Mouse (Mus musculus) forebrain, postnatal 0 days (tissue): ENCODE results near the gene Wdr73. TPM values are rescaled to one million over a fixed set of nuclear protein-coding genes. Genes with fewer than 3 reads are reported as not detected.

ENCODE experiments used
- ATAC-seq: fragments of 200-750 bp; cut with Nextera tagmentation; 2 replicates; pipeline ENCODE4 v1.8.0; 2017; ENCODE audit warnings: mild to moderate bottlenecking, moderate library complexity
- DNase-seq: peaks from one replicate; pipeline ENCODE4 v3.0.0-alpha.2; 2015
- H3K27ac ChIP-seq: fragments of 300-500 bp; sonication (generic); 2 replicates; pipeline ENCODE4 v1.5.1; 2014; ENCODE audit warnings: low read depth, mild to moderate bottlenecking, antibody characterized with exemption, low read length, moderate library complexity, mixed read lengths
- H3K27me3 ChIP-seq: fragments of 300-500 bp; sonication (generic); 2 replicates; pipeline ENCODE4 v1.6.1; 2014; ENCODE audit warnings: mild to moderate bottlenecking, low read length, mixed read lengths; ENCODE audit not compliant: insufficient read depth
- H3K36me3 ChIP-seq: fragments of 300-500 bp; sonication (generic); 2 replicates; pipeline ENCODE4 v1.6.1; 2014; ENCODE audit warnings: mild to moderate bottlenecking, moderate library complexity; ENCODE audit not compliant: insufficient read depth
- H3K4me1 ChIP-seq: fragments of 300-500 bp; sonication (generic); 2 replicates; pipeline ENCODE4 v1.6.1; 2014; ENCODE audit warnings: antibody characterized with exemption; ENCODE audit not compliant: insufficient read depth
- H3K4me2 ChIP-seq: fragments of 300-500 bp; sonication (generic); 2 replicates; pipeline ENCODE4 v1.6.1; 2014; ENCODE audit warnings: low read depth, mild to moderate bottlenecking, moderate library complexity
- H3K4me3 ChIP-seq: fragments of 300-500 bp; sonication (generic); 2 replicates; pipeline ENCODE4 v1.5.1; 2014; ENCODE audit warnings: low read depth, low read length, mixed read lengths
- H3K9ac ChIP-seq: fragments of 300-500 bp; sonication (generic); 2 replicates; pipeline ENCODE4 v1.6.1; 2014; ENCODE audit warnings: mild to moderate bottlenecking
- H3K9me3 ChIP-seq: fragments of 300-500 bp; sonication (generic); 2 replicates; pipeline ENCODE4 v1.6.1; 2016; ENCODE audit warnings: low read length
- CTCF ChIP-seq: sonication (generic); IDR thresholded peaks from 2 replicates; pipeline ENCODE4 v1.5.1; 2016; ENCODE audit warnings: antibody characterized with exemption, control low read depth, low read depth
- WGBS: fragments of 180-500 bp; shearing (Covaris S2); extraction: QIAGEN DNeasy Blood & Tissue Kit; methylation state at CpG from one replicate; pipeline ENCODE4 v1.1.7; 2014; 5-methylcytosine and 5-hydroxymethylcytosine counted together
- polyA plus RNA-seq: library from polyadenylated mRNA; unstranded; fragments of >200 nt; fragmentation: Nextera tagmentation; extraction: Ambion mirVana; gene quantifications from 2 replicates; pipeline ENCODE4 v1.2.1, GENCODE M21; 2015
- total RNA-seq: library from RNA; depleted of rRNA; stranded (reverse); fragments of >200 nt; gene quantifications from 2 replicates; pipeline ENCODE4 v1.2.3, GENCODE M21; 2014

Gene Wdr73
- total and polyA plus RNA-seq, 2 experiments from 2014 or later, result 41.2 to 54.0 TPM

DNA sequence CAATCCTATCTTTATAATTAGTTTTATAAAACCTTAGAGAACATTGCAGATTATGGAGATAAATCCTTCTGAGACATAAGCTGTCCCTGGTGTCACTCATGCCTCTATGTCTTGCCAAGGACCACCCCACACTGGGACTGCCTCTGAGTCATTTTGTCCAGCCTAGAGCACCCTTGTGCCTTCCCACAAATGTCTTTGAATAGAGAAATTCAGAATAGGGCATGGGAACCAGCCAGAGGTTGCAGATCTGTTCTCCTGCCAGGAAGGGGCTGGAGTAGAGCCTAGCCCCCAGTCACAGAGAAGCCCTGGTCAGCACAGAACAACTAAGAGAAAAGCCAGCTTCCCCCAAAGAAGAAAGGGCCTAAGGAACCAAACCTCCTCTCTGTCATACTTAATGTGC lies 45.8 kb downstream of the Wdr73 start:
- DNase-seq, result peak; percentile 22

DNA sequence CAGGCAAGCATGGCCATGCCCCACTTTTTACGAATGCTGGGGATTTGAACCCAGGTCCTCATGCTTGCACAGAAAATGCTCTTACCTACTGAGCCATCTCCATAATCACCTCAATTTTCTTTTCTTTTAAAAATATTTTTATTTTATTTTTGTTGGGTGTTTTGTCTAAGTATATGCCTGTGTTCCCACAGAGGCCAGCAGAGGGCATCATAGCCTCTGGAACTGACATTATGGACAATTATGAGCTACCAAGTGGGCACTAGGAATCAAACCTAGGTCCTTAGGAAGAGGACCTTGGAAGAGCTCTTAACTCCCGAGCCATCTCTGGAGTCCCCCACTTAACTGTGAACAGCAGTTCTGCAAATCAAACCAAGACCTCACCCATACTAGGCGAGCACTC lies 47.9 kb downstream of the Wdr73 start:
- Histone ChIP-seq H3K27ac (no peak overlapping the region), H3K9me3 (no peaks in the 10 kb centered on the region), H3K4me2 (no peak overlapping the region), H3K27me3 (no peaks in the 10 kb centered on the region), H3K4me3 (no peak overlapping the region), H3K9ac (no peak overlapping the region), H3K36me3 (no peaks in the 10 kb centered on the region), H3K4me1 (no peaks in the 10 kb centered on the region)
- ATAC-seq, result no peak
- WGBS, result 98% methylated on average over 3 of the region's 3 CpGs
- TF ChIP-seq CTCF, result no peak
- DNase-seq, result no peak

More for the DNA sequence above, 45.8 kb downstream of the Wdr73 start:
- ATAC-seq, result peak; percentile 38
- peaks cover 4% of the 10 kb centered on the region; the same call in 1 of the 2 replicates for H3K4me1 ChIP-seq
- no peak overlapping the region for H3K4me2 ChIP-seq
- H3K27ac ChIP-seq, result no peak overlapping the region; the same call in 1 of the 2 replicates
- H3K36me3 ChIP-seq, result no peaks in the 10 kb centered on the region
- no peaks in the 10 kb centered on the region for H3K9me3 ChIP-seq
- no peak for TF ChIP-seq CTCF
- no peaks in the 10 kb centered on the region for H3K27me3 ChIP-seq
- no peak overlapping the region for H3K9ac ChIP-seq
- H3K4me3 ChIP-seq, result no peak overlapping the region

DNA sequence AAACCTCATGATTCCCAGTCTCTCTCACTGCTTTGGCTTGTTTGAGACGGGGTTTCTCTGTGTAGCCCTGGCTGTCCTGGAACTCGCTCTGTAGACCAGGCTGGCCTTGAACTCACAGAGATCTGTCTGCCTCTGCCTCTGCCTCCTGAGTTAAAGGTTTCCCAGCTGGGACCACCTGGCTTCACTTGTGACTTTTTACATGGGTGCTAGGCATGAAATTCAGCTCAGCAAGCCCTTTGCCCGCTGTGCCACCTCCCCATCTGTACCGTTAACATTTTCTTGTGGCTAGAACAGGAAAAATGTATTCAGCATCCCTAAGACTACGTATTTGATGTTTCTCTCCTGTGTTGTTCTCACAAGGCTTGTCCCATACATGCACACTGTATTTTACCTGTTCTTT lies 50.5 kb downstream of the Wdr73 start:
- no peaks in the 10 kb centered on the region for H3K9me3 ChIP-seq
- 87% methylated on average over 5 of the region's 5 CpGs for WGBS

DNA sequence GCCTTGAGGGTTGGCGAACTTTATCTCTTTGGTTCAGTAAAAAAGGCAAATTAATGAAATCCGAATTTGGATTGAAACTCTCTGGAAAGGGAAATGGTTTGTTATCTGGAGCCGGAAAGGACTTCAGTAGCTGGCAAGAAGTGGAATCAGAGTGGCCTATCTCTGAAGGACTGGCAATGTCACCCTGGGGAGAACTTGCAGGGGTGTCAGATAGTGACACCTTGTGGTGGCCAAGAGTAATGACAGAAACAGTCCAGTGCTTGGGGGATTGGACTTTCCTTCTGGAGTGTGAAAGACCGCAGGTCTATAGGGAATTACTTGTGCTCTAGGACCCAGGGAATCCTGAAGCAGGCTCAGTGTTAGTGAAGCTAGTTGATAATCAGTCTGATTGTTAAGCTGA lies 51.4 kb downstream of the Wdr73 start:
- no peak overlapping the region for H3K4me3 ChIP-seq
- H3K4me1 ChIP-seq, result no peaks in the 10 kb centered on the region
- H3K9me3 ChIP-seq, result no peaks in the 10 kb centered on the region
- no peak overlapping the region for H3K27ac ChIP-seq
- DNase-seq, result peak; percentile 79
- TF ChIP-seq CTCF, result peak; percentile 93
- no peak overlapping the region for H3K4me2 ChIP-seq
- WGBS, result 31% methylated on average over 4 of the region's 4 CpGs
- no peaks in the 10 kb centered on the region for H3K27me3 ChIP-seq
- no peak overlapping the region for H3K9ac ChIP-seq
- peak; percentile 72 for ATAC-seq
- H3K36me3 ChIP-seq, result no peaks in the 10 kb centered on the region

More for the DNA sequence above, 50.5 kb downstream of the Wdr73 start:
- Histone ChIP-seq H3K4me3 (no peak overlapping the region), H3K36me3 (no peaks in the 10 kb centered on the region), H3K27me3 (no peaks in the 10 kb centered on the region), H3K27ac (no peak overlapping the region), H3K4me1 (no peaks in the 10 kb centered on the region), H3K4me2 (no peak overlapping the region), H3K9ac (no peak overlapping the region)
- no peak for TF ChIP-seq CTCF
- DNase-seq (no peak), ATAC-seq (no peak)

DNA sequence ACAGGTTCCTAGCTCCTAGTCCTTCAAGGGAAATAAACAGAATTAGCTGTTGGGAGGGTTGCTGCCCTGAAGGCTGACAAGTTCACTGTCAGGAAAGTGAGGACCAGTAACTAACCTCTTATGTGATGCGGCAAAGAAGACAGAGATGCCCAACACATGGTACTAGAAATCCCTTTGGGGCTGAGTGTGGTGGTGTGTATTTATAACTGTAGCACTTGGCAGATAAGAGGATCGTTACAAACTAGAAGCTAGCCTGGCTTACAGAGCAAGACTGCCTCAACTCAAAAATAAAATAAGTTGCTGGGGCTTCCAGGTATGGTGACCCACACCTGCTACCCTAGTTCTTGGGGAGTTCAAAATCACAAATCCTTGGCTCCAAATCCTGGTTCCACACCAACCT lies 51.8 kb downstream of the Wdr73 start:
- Histone ChIP-seq H3K27ac (no peak overlapping the region), H3K9me3 (no peaks in the 10 kb centered on the region), H3K4me2 (no peak overlapping the region), H3K4me1 (no peaks in the 10 kb centered on the region), H3K9ac (no peak overlapping the region), H3K27me3 (no peaks in the 10 kb centered on the region), H3K36me3 (no peaks in the 10 kb centered on the region), H3K4me3 (no peak overlapping the region)
- DNase-seq, result no peak
- no peak for TF ChIP-seq CTCF
- ATAC-seq, result no peak
- 82% methylated on average over 2 of the region's 2 CpGs for WGBS

DNA sequence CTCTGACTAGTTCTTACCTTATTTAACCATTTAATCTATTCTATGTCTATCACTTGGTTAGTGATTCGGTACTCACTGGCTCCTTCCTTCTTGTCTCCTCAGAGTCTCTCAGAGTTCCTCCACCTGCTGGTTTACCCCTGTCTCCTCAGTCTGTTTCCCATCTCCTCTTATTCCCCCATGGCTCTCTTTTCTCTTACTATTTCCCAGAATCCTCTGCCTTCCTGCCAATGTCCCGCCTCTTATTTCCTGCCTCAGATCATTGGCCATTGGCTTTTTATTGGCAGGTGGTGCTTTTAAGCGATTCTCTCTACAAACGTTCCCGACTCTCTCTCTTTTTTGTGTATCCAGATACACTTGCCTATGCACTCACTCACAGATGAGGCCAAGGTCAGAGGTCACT lies 54.4 kb downstream of the Wdr73 start:
- Histone ChIP-seq H3K36me3 (no peaks in the 10 kb centered on the region), H3K4me1 (no peaks in the 10 kb centered on the region), H3K4me2 (no peak overlapping the region), H3K27ac (no peak overlapping the region), H3K27me3 (no peaks in the 10 kb centered on the region), H3K9ac (no peak overlapping the region), H3K9me3 (no peaks in the 10 kb centered on the region), H3K4me3 (no peak overlapping the region)
- TF ChIP-seq CTCF, result no peak
- WGBS, result 89% methylated on average over 5 of the region's 5 CpGs
- ATAC-seq (no peak), DNase-seq (no peak)

DNA sequence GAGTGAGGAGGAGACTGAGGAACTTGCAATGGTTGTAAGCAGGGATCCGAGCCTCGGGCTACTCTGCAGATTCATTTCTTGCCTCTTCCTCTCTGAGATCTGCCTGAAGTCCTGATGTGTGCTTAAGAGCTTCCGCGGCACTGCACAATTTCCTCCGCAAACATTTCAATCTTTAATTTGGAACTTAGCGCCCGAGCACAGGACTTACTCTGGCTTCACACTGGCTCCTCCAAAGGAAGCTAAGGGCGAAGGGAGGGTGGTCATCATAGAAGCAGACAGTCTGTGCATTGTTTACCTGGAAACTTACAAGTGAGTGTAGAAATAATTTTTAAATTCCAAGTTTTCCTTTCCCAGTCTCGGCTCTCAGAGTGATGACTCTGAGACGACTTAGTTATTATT lies 54.8 kb downstream of the Wdr73 start:
- 87% methylated on average over 10 of the region's 10 CpGs for WGBS
- Histone ChIP-seq H3K4me3 (no peak overlapping the region), H3K4me1 (no peaks in the 10 kb centered on the region), H3K4me2 (no peak overlapping the region), H3K27ac (no peak overlapping the region), H3K9ac (no peak overlapping the region), H3K9me3 (no peaks in the 10 kb centered on the region), H3K36me3 (no peaks in the 10 kb centered on the region), H3K27me3 (no peaks in the 10 kb centered on the region)
- TF ChIP-seq CTCF, result no peak
- ATAC-seq (no peak), DNase-seq (no peak)
